Mouse (Mus musculus) small intestine, adult 2 months (tissue): ENCODE measurements around the gene Gfod1. TPM values are rescaled to one million over a fixed set of nuclear protein-coding genes. Genes with fewer than 3 reads are reported as not detected.

Experiments
- H3K27ac ChIP-seq: fragments of 200-500 bp; 2 replicates; pipeline ENCODE4 v1.5.1; 2012; ENCODE audit warnings: low read depth, low read length, control low read depth, inconsistent platforms; ENCODE audit not compliant: insufficient read depth
- H3K27me3 ChIP-seq: fragments of 200-500 bp; 2 replicates; pipeline ENCODE4 v1.6.1; 2012; ENCODE audit warnings: mild to moderate bottlenecking, moderate library complexity, low read length, inconsistent platforms; ENCODE audit not compliant: control insufficient read depth, insufficient read depth
- H3K36me3 ChIP-seq: fragments of 200-500 bp; 2 replicates; pipeline ENCODE4 v1.6.1; 2012; ENCODE audit warnings: mild to moderate bottlenecking, low read length, control low read depth, inconsistent platforms; ENCODE audit not compliant: control insufficient read depth, insufficient read depth
- H3K4me1 ChIP-seq: fragments of 200-500 bp; 2 replicates; pipeline ENCODE4 v1.6.1; 2012; ENCODE audit warnings: low read length, inconsistent platforms, mixed read lengths; ENCODE audit not compliant: control insufficient read depth, insufficient read depth, insufficient read length
- H3K4me3 ChIP-seq: fragments of 200-500 bp; 2 replicates; pipeline ENCODE4 v1.5.1; 2012; ENCODE audit warnings: low read depth, mild to moderate bottlenecking, control low read depth, inconsistent platforms, low read length, moderate library complexity
- CTCF ChIP-seq: fragments of 200-500 bp; IDR thresholded peaks from 2 replicates; pipeline ENCODE4 v1.5.1; 2012; ENCODE audit warnings: low read depth, mild to moderate bottlenecking, control low read depth, inconsistent platforms, low read length, moderate library complexity, mixed read lengths; ENCODE audit not compliant: insufficient replicate concordance, insufficient read length; ENCODE audit errors: extremely low read depth
- POLR2A ChIP-seq: fragments of 200-500 bp; IDR thresholded peaks from 2 replicates; pipeline ENCODE4 v1.6.1; 2012; ENCODE audit warnings: low read depth, mild to moderate bottlenecking, control low read depth, inconsistent platforms, low read length, moderate library complexity
- WGBS: fragments of 180-500 bp; shearing (Covaris S2); methylation state at CpG from one replicate; pipeline ENCODE4 v1.1.7; 2018; 5-methylcytosine and 5-hydroxymethylcytosine counted together
- polyA plus RNA-seq: library from polyadenylated mRNA; depleted of rRNA; stranded (reverse); fragments of >200 nt; gene quantifications from 2 replicates; pipeline ENCODE4 v1.2.3, GENCODE M21; 2012

The Gfod1 gene
- polyA plus RNA-seq, 1 experiment: 4.3 TPM

GRCm38 (mm10) chr13:43222084-43222483, 81.9 kb downstream of the Gfod1 start:
- no peaks in the 10 kb centered on the region for H3K27me3 ChIP-seq
- no peak overlapping the region for H3K4me3 ChIP-seq
- no peak overlapping the region for H3K27ac ChIP-seq
- no peaks in the 10 kb centered on the region for H3K4me1 ChIP-seq
- H3K36me3 ChIP-seq: no peaks in the 10 kb centered on the region
- WGBS: 84% methylated on average over 1 of the region's 1 CpGs
- TF ChIP-seq POLR2A: no peak
- TF ChIP-seq CTCF: no peak

- TF ChIP-seq CTCF: no peak
- TF ChIP-seq POLR2A: no peak
- H3K4me1 ChIP-seq: no peaks in the 10 kb centered on the region
- no peaks in the 10 kb centered on the region for H3K36me3 ChIP-seq
- 80% methylated on average over 6 of the region's 6 CpGs for WGBS
- no peak overlapping the region for H3K4me3 ChIP-seq
- H3K27me3 ChIP-seq: no peaks in the 10 kb centered on the region
- no peak overlapping the region for H3K27ac ChIP-seq
These were observed 82.7 kb downstream of the Gfod1 start for GRCm38 (mm10) chr13:43221290-43221689.

GRCm38 (mm10) chr13:43220635-43221034, 83.3 kb downstream of the Gfod1 start:
- H3K4me3 ChIP-seq: no peak overlapping the region
- no peaks in the 10 kb centered on the region for H3K27me3 ChIP-seq
- WGBS: 52% methylated on average over 1 of the region's 1 CpGs
- peaks cover 2% of the 10 kb centered on the region; the same call in 1 of the 2 replicates for H3K4me1 ChIP-seq
- no peaks in the 10 kb centered on the region for H3K36me3 ChIP-seq
- H3K27ac ChIP-seq: no peak overlapping the region
- no peak for TF ChIP-seq POLR2A
- no peak for TF ChIP-seq CTCF

- no peak overlapping the region for H3K4me3 ChIP-seq
- 33% methylated on average over 4 of the region's 4 CpGs for WGBS
- no peaks in the 10 kb centered on the region for H3K27me3 ChIP-seq
- H3K36me3 ChIP-seq: no peaks in the 10 kb centered on the region
- no peak for TF ChIP-seq POLR2A
- no peak for TF ChIP-seq CTCF
- H3K4me1 ChIP-seq: peaks cover 2% of the 10 kb centered on the region; the same call in 1 of the 2 replicates
- H3K27ac ChIP-seq: no peak overlapping the region
These were observed 85.2 kb downstream of the Gfod1 start for GRCm38 (mm10) chr13:43218764-43219163.

- H3K36me3 ChIP-seq: no peaks in the 10 kb centered on the region
- H3K4me3 ChIP-seq: no peak overlapping the region
- H3K27me3 ChIP-seq: no peaks in the 10 kb centered on the region
- no peak for TF ChIP-seq CTCF
- TF ChIP-seq POLR2A: no peak
- H3K4me1 ChIP-seq: peaks cover 2% of the 10 kb centered on the region; the same call in 1 of the 2 replicates
- H3K27ac ChIP-seq: no peak overlapping the region
- whole genome bisulfite sequencing: 64% methylated on average over 4 of the region's 4 CpGs
These were observed 85.7 kb downstream of the Gfod1 start for GRCm38 (mm10) chr13:43218284-43218683.

DNA sequence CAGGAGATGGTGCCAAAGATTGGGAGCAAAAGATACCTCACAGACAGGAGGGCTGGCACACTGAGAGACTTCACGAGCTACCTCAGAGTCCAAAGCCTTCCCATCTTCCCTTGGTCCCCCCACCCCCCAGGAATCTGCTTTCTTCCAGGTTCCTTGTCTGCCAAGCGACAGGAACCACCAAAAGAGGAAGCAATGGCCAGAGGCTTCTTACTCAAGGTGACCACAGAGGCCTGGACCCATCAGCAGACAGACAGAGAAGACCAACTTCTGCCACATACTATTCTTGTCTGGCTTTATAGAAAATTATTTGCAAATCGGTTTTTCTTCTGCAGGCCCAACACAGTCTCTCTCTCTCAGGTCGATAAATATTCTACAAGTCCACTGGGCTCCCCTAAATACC, 86.3 kb downstream of the Gfod1 start:
- no peaks in the 10 kb centered on the region for H3K36me3 ChIP-seq
- WGBS: 74% methylated on average over 4 of the region's 4 CpGs
- no peak overlapping the region for H3K27ac ChIP-seq
- TF ChIP-seq CTCF (no peak), POLR2A (no peak)
- H3K27me3 ChIP-seq: no peaks in the 10 kb centered on the region
- no peak overlapping the region for H3K4me3 ChIP-seq
- peaks cover 2% of the 10 kb centered on the region; the same call in 1 of the 2 replicates for H3K4me1 ChIP-seq

DNA sequence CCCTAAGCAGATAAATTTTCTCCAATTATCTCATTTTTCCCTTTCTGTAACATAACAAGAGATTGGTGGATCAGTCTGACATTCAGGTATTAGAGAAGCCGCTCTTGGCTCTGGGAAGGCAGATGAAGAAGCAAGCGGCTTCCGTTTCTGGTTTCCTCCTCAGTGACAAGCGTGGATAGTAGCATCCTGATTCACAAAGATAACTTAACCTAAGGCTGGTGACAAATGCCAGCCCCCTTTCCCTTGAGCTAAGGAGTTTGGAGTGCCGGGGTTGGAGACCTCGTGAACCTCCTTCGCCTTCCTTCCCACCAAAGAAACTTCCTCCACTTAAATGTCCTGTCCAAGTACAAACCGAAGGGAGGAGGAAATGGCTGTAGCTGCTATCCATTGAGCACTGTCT, 86.9 kb downstream of the Gfod1 start:
- no peaks in the 10 kb centered on the region for H3K27me3 ChIP-seq
- TF ChIP-seq CTCF (no peak), POLR2A (no peak)
- H3K27ac ChIP-seq: no peak overlapping the region
- 75% methylated on average over 8 of the region's 8 CpGs for WGBS
- no peaks in the 10 kb centered on the region for H3K36me3 ChIP-seq
- H3K4me1 ChIP-seq: peaks cover 2% of the 10 kb centered on the region; the same call in 1 of the 2 replicates
- H3K4me3 ChIP-seq: no peak overlapping the region
